Mouse (Mus musculus): Measurements from ENCODE around the gene Mcm10. TPM values are rescaled to one million over a fixed set of nuclear protein-coding genes. Genes with fewer than 3 reads are reported as not detected.

Gene Mcm10
- 57.7 and 59.0 TPM in 2 replicates for polyA plus RNA-seq (2016; fragmentation: Nextera tagmentation; extraction: Ambion mirVana)

DNA sequence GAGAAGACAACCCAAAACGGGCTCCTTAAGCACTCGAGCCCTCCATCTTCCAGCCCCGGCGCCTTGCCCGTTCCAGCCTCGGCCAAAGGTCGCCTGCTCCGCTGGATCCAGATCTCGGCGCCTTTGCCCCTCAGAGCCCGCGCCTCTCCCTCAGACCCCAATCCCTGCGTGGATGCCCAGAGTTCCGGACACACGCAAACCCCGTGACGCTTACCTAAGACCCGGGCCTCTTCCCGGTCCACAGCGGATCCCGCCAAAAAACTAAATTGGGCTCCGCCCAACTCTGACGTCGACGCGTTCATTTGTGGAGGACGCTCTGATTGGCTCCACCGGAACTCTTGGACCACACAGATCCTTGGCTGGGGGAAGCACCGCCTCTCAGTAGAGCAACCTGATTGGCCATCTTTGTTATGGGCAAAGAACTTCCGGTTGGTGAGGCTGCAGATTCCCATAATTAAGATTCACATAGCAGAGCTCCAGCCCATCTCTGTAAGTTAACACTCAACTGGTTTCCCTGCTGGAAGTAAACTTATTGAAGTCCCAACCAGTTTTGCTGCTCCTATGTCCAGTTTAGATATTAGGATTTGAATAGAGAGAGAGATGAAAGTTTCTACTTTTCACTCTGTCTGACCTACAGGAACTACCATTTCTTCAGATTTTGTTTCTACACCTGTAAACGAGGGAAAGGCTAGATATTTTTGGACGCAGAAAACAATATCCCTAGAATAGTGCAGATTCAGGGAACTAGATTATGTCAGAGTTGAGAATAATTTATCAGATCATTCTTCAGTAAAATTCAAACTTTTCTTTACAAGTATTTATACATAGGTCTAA, at the start of gene Mcm10:
TSS of gene Mcm10 (minus strand) at position 301 of the 834 bp plus-strand sequence.
- Histone ChIP-seq H3K9me3 (replicated peaks) (no peaks in the 10 kb centered on the region), H3K4me3 (peak within 1 kb of the TSS; percentile 88)

DNA sequence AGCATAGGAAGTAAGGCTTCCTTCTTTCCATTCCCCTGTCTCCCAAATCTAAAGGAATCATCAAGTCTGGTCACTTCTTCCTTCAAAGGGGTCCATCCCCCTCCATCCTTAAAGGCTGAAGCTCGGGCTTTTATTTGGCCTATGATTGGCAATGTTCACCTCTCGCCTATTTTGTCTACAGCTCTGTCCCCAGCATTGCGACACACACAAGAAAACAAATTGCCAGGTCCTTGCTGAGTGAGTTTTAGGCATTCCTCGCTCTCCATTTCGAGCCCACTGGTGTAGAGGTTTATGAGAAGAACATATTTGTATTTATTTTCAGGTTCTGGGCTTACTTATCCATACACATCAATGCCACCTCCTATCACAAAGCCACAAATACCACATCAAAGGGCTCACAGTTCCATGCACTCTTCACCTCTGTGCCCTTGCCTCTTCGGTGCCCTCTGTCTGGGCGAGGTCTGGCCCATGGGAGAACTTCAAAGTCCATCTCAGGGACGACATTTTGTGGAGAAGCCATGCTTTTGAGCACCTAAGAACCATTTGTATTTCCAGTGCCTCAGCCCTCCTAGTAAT, 48.6 kb upstream of the Mcm10 start:
- WGBS (ENCODE audit: insufficient replicate concordance) = 68% methylated on average over 8 of the region's 8 CpGs
- no peak overlapping the region for H3K9ac ChIP-seq
- H3K27ac ChIP-seq = no peak overlapping the region

More for the DNA sequence above, at the start of gene Mcm10:
- 3% methylated on average over 32 of the region's 32 CpGs for WGBS (ENCODE audit: insufficient replicate concordance)
- peak within 1 kb of the TSS; percentile 82 for H3K9ac ChIP-seq
- H3K4me1 ChIP-seq = peaks cover 34% of the 10 kb centered on the region
- peak within 1 kb of the TSS; percentile 74 for H3K4me2 ChIP-seq
- H3K27ac ChIP-seq = peak within 1 kb of the TSS; percentile 65
- H3K36me3 ChIP-seq = peaks cover 28% of the 10 kb centered on the region
- H3K27me3 ChIP-seq (replicated peaks) = no peaks in the 10 kb centered on the region
- ATAC-seq = peak; percentile 100

DNA sequence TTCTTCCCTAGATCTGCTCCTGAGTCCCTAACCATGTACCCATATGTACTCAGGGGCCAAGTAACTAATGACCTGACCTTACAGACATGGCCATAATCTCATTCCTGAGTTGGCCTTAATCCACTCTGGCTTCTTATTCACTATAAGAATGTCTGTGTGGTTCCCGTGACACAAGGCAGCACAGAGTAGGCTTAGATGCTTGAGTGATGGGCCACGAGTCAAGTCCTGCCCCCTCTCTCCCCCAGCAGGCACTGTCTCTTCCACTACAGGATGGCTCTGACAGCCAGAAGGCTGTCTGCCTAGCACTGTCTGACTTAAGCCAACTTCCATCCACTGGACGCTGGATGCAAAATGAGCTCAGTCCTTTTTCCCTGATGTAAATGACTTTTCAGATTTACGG, 47.4 kb upstream of the Mcm10 start:
- no peak for ATAC-seq
- peaks cover 41% of the 10 kb centered on the region for H3K4me1 ChIP-seq
- no peaks in the 10 kb centered on the region for H3K27me3 ChIP-seq (replicated peaks)
- no peaks in the 10 kb centered on the region for H3K9me3 ChIP-seq (replicated peaks)
- 81% methylated on average over 4 of the region's 4 CpGs for WGBS (ENCODE audit: insufficient replicate concordance)
- no peak overlapping the region for H3K9ac ChIP-seq
- H3K4me3 ChIP-seq = no peak overlapping the region
- H3K27ac ChIP-seq = no peak overlapping the region
- no peak overlapping the region for H3K4me2 ChIP-seq
- H3K36me3 ChIP-seq = peaks cover 3% of the 10 kb centered on the region; the same call in 1 of the 2 replicates

More for the DNA sequence above, 48.6 kb upstream of the Mcm10 start:
- Histone ChIP-seq H3K4me1 (peaks cover 41% of the 10 kb centered on the region), H3K9me3 (replicated peaks) (no peaks in the 10 kb centered on the region), H3K4me2 (no peak overlapping the region), H3K27me3 (replicated peaks) (no peaks in the 10 kb centered on the region), H3K4me3 (no peak overlapping the region), H3K36me3 (peaks cover 3% of the 10 kb centered on the region; the same call in 1 of the 2 replicates)
- ATAC-seq = no peak

DNA sequence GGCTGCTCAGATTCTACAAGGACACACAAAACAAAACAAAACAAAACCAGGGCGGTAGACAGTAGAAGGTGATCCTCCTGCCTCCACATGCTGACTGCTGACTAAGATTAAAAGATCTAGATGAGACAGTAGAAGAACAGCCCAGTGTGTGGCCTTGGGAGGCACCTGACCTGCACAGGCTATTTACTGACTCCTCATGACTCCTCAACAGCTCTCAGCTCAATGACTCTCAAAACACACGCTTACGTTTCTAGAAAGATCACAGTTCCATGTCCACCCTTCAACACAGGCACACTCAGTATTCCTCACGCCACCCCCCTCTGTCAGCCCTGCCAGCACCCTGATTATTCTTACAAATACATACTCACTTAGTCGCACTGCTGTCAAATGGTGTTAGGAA, 45.8 kb upstream of the Mcm10 start:
- Histone ChIP-seq H3K9ac (no peak overlapping the region), H3K9me3 (replicated peaks) (no peaks in the 10 kb centered on the region), H3K4me1 (peaks cover 34% of the 10 kb centered on the region), H3K27me3 (replicated peaks) (no peaks in the 10 kb centered on the region), H3K27ac (no peak overlapping the region), H3K4me3 (no peak overlapping the region), H3K4me2 (no peak overlapping the region), H3K36me3 (peaks cover 14% of the 10 kb centered on the region)
- WGBS (ENCODE audit: insufficient replicate concordance) = 71% methylated on average over 5 of the region's 5 CpGs
- ATAC-seq = no peak

DNA sequence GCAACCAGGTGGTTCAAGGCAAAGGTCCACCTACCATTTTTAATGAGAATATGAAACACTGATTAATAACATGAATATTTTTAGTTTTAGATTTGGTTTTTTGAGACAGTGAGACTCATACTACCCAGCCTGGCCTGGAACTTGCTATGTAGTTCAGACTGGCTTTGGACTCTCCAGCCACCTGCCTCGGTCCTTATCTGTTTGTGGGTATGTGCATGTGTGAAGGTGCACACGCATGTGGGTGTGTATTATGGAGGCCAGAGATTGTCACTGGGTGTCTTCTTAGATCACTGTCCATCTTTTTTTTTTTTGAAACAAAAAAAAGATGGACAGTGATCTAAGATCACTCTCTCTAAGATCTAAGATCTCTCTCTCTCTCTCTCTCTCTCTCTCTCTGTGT, 38.0 kb upstream of the Mcm10 start:
- ATAC-seq = no peak
- H3K9me3 ChIP-seq (replicated peaks) = no peaks in the 10 kb centered on the region
- no peak overlapping the region for H3K27ac ChIP-seq
- H3K4me1 ChIP-seq = peaks cover 40% of the 10 kb centered on the region
- H3K36me3 ChIP-seq = peaks cover 49% of the 10 kb centered on the region
- no peak overlapping the region for H3K4me3 ChIP-seq
- H3K4me2 ChIP-seq = no peak overlapping the region
- WGBS (ENCODE audit: insufficient replicate concordance) = 28% methylated on average over 2 of the region's 2 CpGs
- H3K9ac ChIP-seq = no peak overlapping the region
- H3K27me3 ChIP-seq (replicated peaks) = no peaks in the 10 kb centered on the region

DNA sequence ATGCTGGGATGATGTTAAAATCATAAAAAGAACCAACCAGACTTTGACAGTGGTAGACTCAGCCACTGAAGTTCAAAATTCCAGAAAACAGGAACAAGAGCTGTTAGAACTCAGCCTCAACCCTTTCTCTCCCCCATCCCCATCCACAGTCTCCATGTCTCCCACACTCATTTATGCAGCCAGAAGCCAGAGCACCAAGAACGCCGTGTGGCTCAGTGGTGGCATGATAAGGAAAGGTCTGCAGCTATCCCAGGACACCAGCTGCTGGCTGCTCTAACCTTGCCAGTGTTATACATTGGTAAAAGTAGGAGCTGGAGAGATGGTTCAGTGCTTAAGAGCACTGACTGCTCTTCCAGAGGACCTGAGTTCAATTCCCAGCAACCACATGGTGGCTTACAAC, 34.4 kb upstream of the Mcm10 start:
- 0 out of 2 replicates have a peak, but pooled peaks have one; percentile 30 for ATAC-seq

DNA sequence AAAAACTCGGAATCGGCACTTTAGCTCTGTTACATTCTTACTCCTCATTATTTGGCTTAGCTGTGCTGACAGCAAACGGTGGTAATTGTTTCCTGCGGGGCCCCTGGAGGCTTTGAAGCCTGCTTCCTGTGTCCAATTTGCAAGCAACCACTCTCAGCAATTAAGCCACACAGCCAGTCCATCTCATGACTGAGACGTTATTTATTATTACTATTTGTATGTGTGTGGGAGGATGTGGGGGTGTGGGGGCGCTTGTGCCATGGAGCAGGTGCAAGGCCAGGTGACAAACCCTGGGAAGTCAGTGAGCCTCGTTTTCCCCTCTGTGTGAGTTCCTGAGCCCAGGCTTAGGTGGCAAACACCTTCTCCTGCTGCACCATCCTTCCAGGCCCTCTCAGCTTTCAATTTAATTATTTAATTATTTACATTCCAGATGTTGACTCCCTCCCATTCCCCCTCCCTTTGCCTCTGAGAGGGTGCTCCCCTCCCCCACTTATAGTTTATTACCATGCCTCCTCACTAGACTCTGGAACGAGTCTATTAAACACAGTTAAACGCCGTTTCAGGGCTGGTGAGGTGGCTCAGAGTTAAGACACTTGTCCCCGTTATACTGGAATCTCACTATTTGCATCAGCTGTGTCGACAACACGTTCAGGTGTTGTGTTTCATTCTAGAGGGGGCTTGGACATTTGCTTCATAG, 32.8 kb upstream of the Mcm10 start:
- 38% methylated on average over 13 of the region's 13 CpGs for WGBS (ENCODE audit: insufficient replicate concordance)
- ATAC-seq = no peak
- no peaks in the 10 kb centered on the region for H3K9me3 ChIP-seq (replicated peaks)
- H3K4me1 ChIP-seq = peaks cover 82% of the 10 kb centered on the region
- no peak overlapping the region for H3K4me3 ChIP-seq
- H3K4me2 ChIP-seq = no peak overlapping the region
- H3K9ac ChIP-seq = no peak overlapping the region
- H3K27ac ChIP-seq = peak overlapping the region; percentile 28; the same call in 1 of the 2 replicates
- H3K27me3 ChIP-seq (replicated peaks) = no peaks in the 10 kb centered on the region
- peaks cover 39% of the 10 kb centered on the region for H3K36me3 ChIP-seq

More for the DNA sequence above, 34.4 kb upstream of the Mcm10 start:
- WGBS (ENCODE audit: insufficient replicate concordance) = 39% methylated on average over 2 of the region's 2 CpGs
- no peaks in the 10 kb centered on the region for H3K27me3 ChIP-seq (replicated peaks)
- peaks cover 39% of the 10 kb centered on the region for H3K36me3 ChIP-seq
- H3K4me1 ChIP-seq = peaks cover 76% of the 10 kb centered on the region
- no peak overlapping the region for H3K9ac ChIP-seq
- no peak overlapping the region for H3K4me2 ChIP-seq
- no peaks in the 10 kb centered on the region for H3K9me3 ChIP-seq (replicated peaks)
- no peak overlapping the region for H3K4me3 ChIP-seq
- no peak overlapping the region for H3K27ac ChIP-seq

DNA sequence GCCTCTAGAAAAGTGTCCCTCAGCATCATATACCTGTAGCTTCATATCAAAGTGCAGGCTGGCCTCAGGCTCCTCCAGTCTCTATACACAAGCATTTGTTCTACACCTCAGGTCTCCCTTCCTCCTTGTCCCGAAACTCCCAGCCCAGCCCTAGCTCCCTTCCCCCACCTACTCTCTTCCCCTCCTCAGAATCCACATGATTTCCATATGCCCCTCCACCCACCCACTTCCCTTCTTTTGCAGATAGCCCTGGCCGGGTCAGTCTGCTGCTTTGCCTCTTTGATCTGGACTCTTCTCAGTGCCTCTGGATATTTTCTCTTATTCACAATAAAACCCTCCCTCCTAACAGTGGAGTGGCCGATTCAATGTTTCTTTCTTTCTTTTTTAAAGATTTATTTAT, 31.7 kb upstream of the Mcm10 start:
- Histone ChIP-seq H3K36me3 (peaks cover 41% of the 10 kb centered on the region), H3K27me3 (replicated peaks) (no peaks in the 10 kb centered on the region), H3K27ac (peak overlapping the region; percentile 87), H3K9me3 (replicated peaks) (no peaks in the 10 kb centered on the region), H3K9ac (0 out of 2 replicates have a peak overlapping the region, but pooled peaks have one; percentile 14), H3K4me3 (no peak overlapping the region), H3K4me2 (no peak overlapping the region), H3K4me1 (peaks cover 80% of the 10 kb centered on the region)
- ATAC-seq = no peak
- WGBS (ENCODE audit: insufficient replicate concordance) = 37% methylated on average over 3 of the region's 3 CpGs

DNA sequence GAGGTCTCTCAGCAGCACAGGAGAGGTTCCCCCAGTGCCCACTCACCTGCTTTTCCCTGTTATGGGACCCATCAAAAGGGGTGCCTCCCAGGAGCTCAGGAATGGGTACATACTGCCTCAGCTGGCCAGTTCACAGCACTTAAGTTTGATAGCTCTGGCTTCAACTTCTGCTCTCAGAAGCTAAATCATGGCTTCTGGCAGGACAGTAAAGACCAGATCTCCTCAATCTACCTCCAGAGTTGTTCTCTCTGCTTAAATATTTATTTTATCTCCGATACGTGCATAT, 30.8 kb upstream of the Mcm10 start:
- H3K9ac ChIP-seq = peak overlapping the region; percentile 27
- H3K4me2 ChIP-seq = peak overlapping the region; percentile 54
- no peaks in the 10 kb centered on the region for H3K27me3 ChIP-seq (replicated peaks)
- peaks cover 76% of the 10 kb centered on the region for H3K4me1 ChIP-seq
- H3K4me3 ChIP-seq = no peak overlapping the region
- no peaks in the 10 kb centered on the region for H3K9me3 ChIP-seq (replicated peaks)
- H3K36me3 ChIP-seq = peaks cover 37% of the 10 kb centered on the region
- 69% methylated on average over 2 of the region's 2 CpGs for WGBS (ENCODE audit: insufficient replicate concordance)
- H3K27ac ChIP-seq = peak overlapping the region; percentile 87
- no peak for ATAC-seq

DNA sequence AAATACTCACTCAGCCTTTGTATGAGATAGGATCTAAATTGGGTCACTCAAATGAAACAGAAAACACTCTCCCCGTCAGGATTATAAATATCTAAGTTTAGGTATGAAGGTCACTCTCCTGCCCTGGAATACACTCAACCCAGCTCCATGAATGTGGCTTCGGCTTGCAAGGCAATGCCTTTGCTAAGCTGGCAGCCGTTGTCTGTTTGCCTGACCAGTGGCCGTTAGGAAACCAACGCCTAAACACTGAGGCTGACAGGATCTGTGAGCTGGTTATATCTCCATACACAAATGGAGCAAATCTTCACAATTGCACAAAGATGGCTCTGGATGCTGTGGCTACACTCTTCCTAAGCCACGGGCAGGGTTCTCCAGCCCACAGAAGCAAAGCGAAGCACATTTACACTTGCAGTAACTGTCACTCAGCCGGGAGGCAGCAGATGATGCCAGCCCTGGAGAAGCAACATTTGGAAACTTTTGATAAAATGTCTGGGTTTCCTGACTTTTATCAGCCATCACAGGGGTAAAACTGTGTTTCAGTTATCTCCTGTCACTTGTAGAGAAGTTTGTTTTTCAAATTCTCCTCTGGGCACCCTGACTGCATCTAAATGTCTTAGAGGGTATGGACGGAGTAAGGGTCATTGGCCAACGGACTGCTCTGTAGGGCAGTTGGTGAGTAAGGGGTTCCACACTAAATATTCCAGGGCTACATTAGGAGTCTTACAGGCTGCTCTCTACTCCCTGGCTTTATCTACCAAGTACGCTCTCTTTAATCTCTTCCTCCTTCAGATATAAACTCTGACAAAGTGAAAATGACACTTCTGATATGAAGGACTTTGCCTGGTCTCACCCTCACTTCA, 30.3 kb upstream of the Mcm10 start:
- Histone ChIP-seq H3K4me2 (peak overlapping the region; percentile 54), H3K9me3 (replicated peaks) (no peaks in the 10 kb centered on the region), H3K36me3 (peaks cover 42% of the 10 kb centered on the region), H3K27ac (peak overlapping the region; percentile 87), H3K4me1 (peaks cover 76% of the 10 kb centered on the region), H3K9ac (peak overlapping the region; percentile 27), H3K4me3 (0 out of 2 replicates have a peak overlapping the region, but pooled peaks have one; percentile 1), H3K27me3 (replicated peaks) (no peaks in the 10 kb centered on the region)
- 18% methylated on average over 11 of the region's 11 CpGs for WGBS (ENCODE audit: insufficient replicate concordance)
- peak; percentile 75 for ATAC-seq

DNA sequence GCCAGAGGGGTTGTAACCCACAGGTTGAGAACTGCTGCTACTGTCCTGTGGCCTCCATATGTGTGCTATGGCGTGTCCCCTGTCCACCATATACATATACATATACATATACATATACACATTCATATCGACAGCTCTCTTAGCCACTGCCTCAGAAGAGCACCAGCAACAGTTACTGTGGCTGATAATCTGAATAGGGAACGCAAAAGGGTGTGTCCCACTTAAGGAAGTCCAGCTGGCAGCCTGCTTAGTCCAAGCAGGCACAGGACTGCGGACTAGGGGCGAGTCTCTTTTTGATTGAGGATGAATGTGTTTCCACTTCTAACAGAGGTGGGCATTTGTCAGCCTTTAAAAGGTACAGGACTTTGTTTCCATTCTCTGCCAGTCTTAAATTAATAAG, 29.3 kb upstream of the Mcm10 start:
- peak; percentile 78 for ATAC-seq
- peaks cover 67% of the 10 kb centered on the region for H3K4me1 ChIP-seq

More for the DNA sequence above, 29.3 kb upstream of the Mcm10 start:
- Histone ChIP-seq H3K27ac (peak overlapping the region; percentile 87), H3K9ac (peak overlapping the region; percentile 41; the same call in 1 of the 2 replicates), H3K4me2 (peak overlapping the region; percentile 54), H3K4me3 (no peak overlapping the region), H3K27me3 (replicated peaks) (no peaks in the 10 kb centered on the region), H3K9me3 (replicated peaks) (no peaks in the 10 kb centered on the region), H3K36me3 (peaks cover 52% of the 10 kb centered on the region)
- WGBS (ENCODE audit: insufficient replicate concordance) = 25% methylated on average over 5 of the region's 5 CpGs

Data from liver, embryonic 12.5 days (tissue).